Mouse (Mus musculus) erythroid progenitor cell, adult 5-6 weeks (primary cell): ENCODE results near the gene Bub3. TPM values are rescaled to one million over a fixed set of nuclear protein-coding genes. Genes with fewer than 3 reads are reported as not detected.

ENCODE experiments used
- ATAC-seq: replicated peaks from 2 replicates; pipeline ENCODE4 v1.8.0; 2016; ENCODE audit warnings: moderate number of reproducible peaks, mild to moderate bottlenecking, moderate TSS enrichment, inconsistent platforms; ENCODE audit not compliant: poor library complexity, low FRiP score, severe bottlenecking
- total RNA-seq, 2 experiments: library from RNA; stranded (forward) in 1 of 2; stranded (reverse) in 1 of 2; fragments of 150-400 nt in 1 of 2; fragments of 186-747, 209-891 nt in 1 of 2; gene quantifications; 2 replicates each; pipeline versions ENCODE4 v1.2.3 to v1.2.4; 2015 to 2017; ENCODE audit warnings: low replicate concordance in 2 of 2

The Bub3 gene
- total RNA-seq, 2 experiments from 2014 or later: 147 to 201 TPM

DNA sequence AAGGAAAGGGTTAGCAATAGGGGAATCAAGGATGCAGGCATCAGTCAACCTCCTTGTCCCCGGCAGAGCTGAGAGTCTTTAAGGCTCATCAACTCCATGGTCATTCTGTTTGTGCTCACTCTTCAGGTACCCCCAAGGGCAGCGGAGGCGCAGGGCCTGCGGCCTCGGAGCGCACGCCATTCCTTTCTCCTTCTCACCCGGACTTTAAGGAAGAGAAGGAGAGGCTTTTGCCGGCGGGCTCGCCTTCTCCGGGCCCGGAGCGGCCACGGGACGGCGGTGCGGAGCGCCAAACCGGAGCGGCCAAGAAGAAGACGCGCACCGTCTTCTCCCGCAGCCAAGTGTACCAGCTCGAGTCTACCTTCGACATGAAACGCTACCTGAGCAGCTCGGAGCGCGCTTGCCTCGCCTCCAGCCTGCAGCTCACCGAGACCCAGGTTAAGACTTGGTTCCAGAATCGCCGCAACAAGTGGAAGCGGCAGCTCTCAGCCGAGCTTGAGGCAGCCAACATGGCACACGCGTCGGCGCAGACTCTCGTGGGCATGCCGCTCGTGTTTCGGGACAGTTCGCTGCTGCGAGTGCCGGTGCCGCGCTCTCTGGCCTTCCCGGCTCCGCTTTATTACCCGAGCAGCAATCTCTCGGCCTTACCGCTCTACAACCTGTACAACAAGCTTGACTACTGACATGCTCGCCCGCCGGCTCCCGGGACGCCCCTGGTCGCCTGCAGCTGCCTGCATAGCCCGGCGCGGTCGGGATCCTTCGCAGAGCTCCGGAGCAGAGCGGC lies 4.5 kb upstream of the Bub3 start:
- no peak for ATAC-seq

DNA sequence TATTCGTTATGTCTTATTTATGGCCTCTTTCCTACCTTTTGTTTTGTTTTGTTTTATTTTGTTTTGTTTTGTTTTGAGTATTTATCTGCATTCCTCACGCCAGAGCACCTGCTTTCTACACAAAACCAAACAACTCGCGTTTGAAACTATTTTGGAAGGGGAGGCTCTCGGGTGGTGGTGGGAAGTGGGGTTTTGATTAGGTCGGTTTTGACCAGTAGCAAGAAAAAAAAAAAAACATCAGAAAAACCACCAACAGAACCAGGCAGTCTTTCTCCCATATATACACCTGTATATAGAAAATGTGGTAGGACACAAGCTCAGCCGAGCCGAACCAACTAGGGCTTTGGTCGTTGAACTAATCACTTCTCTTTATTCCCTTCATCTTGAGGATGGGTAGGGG lies 3.9 kb upstream of the Bub3 start:
- no peak for ATAC-seq

DNA sequence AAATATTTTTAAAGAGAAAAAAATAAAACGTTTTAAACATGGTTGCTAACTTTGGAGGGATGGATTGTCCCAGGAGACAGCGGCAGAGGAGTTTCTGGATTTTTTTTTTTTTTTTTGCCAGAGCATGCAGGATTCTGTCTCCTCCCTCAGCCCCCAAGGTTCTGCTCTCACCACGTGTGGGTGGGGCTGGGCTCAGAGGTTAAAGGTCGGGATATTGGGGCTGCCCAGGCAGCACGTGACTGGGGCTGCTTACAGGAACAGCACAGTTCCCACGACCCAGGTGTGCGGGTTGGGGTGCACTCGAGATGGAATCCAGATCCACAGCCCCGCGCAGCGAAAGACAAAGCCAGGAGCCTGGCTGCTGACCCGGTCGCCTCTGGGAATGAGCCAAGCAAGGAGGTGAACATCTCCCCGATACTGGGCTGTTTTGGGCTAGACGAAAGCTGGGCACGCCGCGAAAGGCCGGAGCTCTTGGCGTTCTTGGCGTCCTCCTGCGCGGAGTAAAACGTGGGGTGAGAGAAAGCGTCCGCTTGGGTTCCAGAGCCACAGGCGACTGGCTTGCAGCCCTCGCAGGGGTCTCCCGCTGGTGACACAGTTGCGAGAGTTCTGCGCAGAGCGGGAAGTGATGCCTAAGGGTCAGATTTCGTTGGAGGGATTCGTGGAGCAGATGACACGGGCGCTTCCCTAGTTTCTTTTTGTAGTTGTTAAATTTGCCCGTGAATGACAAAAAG lies 3.3 kb upstream of the Bub3 start:
- ATAC-seq: no peak

DNA sequence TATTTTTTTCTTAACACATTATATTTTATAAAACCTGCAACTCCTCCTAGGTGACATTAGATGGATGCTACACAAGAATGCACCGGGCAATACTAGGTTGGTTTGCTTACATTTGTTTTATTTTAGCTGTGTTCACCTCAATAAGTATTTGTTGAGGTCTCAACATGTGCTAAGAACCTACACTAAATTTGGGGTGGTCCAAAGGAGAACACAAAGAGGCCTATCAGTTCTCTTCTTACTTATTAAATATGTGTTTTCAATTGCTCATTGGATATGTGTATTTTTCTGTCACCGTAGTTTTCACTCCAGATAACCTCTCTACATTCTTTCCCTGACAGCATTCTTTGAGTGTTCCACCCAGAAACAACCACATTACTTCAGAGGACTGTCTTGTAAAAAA lies 2.3 kb upstream of the Bub3 start:
- ATAC-seq: no peak

DNA sequence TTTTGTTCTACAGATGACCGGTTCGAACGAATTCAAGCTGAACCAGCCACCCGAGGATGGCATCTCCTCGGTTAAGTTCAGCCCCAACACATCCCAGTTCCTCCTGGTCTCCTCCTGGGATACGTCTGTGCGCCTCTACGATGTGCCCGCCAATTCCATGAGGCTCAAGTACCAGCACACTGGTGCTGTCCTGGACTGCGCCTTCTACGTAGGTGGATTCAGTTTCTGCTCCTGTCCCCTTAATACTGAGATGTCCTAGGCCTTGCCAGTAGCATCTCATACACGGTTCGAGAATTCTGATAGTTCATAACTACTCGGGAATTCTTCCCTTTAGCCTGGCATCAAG lies 648 bp downstream of the Bub3 start:
- peak; percentile 65 for ATAC-seq

DNA sequence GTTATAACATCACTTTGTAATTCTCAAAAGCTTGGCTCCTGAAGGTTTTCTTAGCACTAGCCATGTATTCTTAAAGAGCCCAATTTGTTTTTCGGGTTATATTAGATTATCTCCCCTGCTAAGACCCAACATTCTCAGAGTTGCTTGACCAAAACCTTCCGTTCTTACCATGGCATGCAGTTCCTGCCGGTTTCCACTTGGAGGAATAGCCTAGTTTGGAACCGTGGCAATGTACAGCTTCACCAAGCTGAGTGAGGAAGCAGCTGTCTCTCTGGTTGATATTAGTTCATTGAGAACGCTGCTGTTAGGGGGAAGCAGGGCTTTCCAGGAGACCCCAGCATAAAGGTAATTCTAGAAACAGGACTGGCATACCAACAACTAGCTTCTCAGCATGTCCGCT lies 15.2 kb downstream of the Bub3 start:
- no peak for ATAC-seq

DNA sequence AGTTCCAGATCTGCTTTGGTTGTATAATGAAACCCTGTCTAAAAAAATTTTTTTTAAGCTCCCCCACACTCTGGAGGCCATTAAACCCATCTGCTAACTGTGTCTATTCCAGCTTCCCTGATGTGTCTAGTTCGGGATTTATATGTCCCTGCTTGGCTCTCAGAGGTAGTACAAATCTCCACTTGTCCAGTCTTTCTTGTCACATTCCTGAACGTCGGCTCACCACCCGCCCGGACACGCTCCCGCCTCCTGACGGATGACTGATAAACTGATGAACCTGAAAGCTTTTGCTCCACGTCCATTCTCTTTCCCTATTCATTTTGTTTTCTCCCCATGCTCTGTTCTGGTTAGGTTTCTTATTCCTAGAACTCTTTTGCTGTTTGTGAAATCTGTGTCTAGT lies 22.2 kb downstream of the Bub3 start:
- no peak for ATAC-seq

DNA sequence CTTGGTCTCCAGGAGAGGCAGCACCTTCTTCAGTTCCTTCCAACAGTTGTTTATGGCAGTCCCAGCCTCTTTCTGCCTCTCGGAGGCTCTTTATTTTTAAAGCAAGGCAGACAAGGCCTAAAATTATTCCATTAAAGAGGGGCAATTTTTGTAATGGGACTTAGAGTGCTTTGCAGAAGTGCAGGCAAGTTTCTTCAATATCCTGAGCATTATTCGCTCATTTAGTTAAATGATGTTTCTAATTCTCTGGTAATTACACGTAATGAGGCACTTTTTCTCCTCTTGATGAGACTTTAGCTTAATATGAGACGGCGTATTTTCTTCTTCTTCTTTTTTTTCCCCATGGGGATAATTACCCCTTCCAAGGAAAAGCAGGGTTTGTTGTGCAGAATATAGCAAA lies 25.5 kb downstream of the Bub3 start:
- ATAC-seq: no peak

DNA sequence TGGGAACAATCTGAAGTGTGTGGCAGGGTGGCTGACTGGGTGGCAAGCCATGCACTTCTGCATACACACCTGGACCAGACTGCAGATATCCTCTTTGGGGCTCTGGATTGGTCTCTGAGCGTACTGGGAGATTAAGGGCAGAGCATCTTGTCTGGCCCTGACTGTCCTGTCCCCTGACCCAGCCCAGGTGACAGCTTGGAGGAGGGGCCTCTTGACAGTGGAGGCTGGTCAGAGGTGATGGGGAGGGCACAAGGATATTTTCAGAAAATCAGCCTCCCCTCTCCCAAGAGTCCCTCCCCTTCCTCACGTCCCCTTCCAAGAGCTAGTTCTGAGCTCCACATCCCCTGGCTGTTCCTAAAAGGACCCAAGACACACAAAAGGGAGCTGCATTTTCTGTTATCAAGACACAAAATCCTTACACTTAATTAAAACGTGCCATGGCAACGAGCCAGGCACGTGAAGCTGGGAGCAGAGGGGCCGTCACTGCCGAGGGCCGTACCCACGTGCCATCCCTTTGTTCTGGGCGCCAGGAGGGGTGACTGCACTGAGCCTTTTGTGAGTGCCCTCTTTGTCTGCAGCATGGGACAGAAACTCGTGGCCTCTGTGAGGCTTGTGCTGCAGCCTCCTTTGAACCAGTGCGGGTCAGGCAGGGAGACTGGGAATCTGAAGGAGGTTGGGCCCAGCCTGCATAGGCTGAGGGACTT lies 37.9 kb downstream of the Bub3 start:
- no peak for ATAC-seq

DNA sequence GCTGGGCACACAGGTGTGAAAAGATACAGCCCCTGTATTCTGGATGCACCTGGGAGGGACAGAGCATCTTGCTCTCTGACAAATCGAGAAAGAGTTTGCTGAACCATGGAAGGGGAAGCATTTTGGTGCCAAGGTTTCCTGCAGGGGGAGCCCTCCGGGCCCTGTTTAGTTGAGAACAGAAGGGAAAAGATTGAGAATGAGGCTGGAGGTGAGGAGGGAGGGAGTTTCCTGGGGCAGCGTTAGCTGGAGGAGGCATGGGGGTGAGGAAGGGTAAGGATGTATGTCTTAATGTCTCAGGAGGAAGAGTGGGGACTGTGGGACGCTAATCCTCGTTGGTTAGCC lies 38.4 kb downstream of the Bub3 start:
- ATAC-seq: no peak

DNA sequence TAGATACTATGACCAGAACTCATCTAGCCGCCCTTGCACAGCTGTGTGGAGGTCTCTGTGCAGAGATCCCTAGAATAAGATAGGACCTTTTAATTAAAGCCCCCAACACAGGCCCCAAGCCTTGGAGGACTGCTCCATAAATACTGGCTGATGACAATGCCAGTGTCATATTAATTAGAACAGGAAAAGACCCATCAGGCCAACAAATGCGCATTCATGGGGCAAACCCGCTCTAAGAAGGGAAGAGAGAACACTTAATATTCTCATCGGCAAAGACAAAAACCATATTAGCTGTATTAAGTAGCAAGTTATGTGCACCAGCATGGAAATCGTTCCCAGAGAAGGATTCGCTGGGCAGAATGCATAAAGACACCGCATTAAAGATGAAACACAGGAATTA lies 42.1 kb downstream of the Bub3 start:
- ATAC-seq: no peak

DNA sequence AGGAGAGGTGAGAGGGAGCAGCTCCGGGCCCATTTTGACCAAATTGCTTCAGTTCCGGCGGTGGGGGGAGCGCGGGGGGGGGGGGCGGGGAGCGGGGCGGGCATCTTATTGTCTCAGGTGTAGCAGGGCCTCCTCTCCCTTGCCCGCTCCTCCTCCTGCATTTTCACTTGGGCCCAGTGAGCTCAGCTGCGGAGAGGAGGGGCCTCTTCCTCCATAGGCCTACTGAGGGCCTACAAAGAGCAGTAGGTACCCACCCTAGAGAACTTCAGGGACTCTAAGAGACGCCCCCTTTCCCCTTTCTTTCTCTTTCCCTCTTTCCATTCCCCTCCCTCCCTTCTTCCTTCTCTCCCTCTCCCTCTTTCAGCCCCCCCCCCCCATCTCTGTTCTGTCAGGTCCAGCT lies 43.2 kb downstream of the Bub3 start:
- ATAC-seq: no peak

DNA sequence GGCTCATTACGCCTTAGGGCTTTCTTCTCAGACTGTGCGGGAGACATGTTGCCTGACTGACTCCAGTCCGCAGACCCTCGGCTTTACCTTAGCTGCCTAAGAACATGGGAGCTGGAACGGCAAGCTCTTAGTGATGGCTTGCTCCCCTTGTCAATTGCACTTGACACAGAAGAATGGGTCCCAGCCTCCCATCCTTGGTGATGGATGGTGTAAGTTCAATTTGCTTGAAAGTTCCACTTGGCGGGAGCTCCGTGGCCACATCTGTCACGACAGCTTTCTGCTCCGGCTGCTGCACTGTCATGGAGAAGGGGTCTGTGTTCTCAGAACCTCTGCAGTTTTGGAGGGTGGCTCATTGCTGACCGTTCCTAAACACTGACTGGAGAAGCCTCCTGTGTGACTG lies 44.9 kb downstream of the Bub3 start:
- no peak for ATAC-seq

DNA sequence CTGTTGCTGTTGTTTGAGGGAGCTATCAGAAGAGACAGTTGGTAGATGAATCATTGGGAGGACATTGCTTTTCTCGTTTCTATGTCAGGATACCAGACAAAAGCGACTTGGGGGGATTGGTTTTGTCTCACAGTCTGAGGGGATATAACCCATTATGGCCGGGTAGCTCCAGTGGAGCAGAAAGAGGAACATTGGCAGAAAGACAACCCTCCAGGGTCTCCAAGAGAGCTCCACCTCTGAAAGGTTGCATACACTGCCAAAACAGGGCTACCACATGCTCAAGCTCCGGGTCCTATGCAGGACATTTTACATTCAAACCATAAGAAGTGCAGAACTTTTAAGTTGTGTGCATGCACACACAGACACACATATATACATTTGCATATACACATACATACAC lies 45.5 kb downstream of the Bub3 start:
- no peak for ATAC-seq

DNA sequence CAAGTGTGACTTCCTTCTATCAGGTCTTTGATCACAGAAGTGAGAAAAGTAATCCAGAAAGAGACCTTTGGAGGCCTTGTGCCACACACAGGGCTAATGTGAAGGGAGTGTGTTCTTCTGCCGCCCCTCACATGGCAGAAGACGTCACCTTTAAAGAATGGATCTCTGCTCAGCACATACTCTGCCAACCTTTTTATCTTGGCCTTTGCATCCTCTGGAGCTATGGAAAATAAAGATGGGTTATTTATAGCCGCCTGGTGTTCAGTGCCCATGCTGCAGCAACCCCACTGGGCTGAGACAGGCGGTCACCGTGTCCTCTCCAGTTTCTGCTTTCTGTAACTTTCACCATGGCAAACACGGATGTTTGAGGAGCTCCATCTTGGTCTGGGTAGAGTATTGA lies 48.0 kb downstream of the Bub3 start:
- no peak for ATAC-seq

DNA sequence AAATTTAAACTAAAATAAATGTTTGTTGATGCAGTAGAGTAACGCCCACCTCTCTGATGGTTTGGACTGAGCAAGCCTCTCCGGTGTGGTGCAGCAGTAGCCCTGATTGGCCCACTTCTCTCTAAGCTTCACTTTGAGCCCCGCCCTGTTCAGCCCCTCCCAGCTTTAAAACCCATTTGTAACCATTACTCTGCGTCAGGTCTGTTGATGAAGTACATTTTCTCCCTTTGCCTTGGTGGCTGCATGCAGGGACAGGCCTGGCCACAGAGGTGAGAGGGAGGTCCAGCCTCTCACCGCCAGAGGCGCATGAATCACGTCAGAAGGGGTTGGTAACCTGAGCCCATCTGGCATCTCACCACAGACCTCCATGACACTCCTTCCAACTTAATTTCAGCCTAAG lies 49.7 kb downstream of the Bub3 start:
- ATAC-seq: no peak

Other genes starting within 250 kb of the Bub3 start
- not detected in 2 replicates for gene Cuzd1, start 237.9 kb upstream of the Bub3 start, total RNA-seq (2015; ENCODE audit: low replicate concordance)
- not detected in 2 replicates for gene Cuzd1, start 237.9 kb upstream of the Bub3 start, total RNA-seq (2017; ENCODE audit: low replicate concordance)
- not detected in 2 replicates for gene Fam24b, start 230.7 kb upstream of the Bub3 start, total RNA-seq (2015; ENCODE audit: low replicate concordance)
- not detected in 2 replicates for gene Fam24b, start 230.7 kb upstream of the Bub3 start, total RNA-seq (2017; ENCODE audit: low replicate concordance)
- gene Fam24a, start 226.4 kb upstream of the Bub3 start, total RNA-seq (2015; ENCODE audit: low replicate concordance): not detected in 2 replicates
- gene Fam24a, start 226.4 kb upstream of the Bub3 start, total RNA-seq (2017; ENCODE audit: low replicate concordance): not detected in 2 replicates
- 4.3 and 9.2 TPM in 2 replicates for gene 2310057M21Rik, start 197.5 kb upstream of the Bub3 start, total RNA-seq (2015; ENCODE audit: low replicate concordance)
- 5.6 and 6.0 TPM in 2 replicates for gene 2310057M21Rik, start 197.5 kb upstream of the Bub3 start, total RNA-seq (2017; ENCODE audit: low replicate concordance)
- 3.6 and 15.9 TPM in 2 replicates for gene Pstk, start 189.1 kb upstream of the Bub3 start, total RNA-seq (2015; ENCODE audit: low replicate concordance)
- 3.3 and 4.5 TPM in 2 replicates for gene Pstk, start 189.1 kb upstream of the Bub3 start, total RNA-seq (2017; ENCODE audit: low replicate concordance)
- gene Ikzf5, start 149.7 kb upstream of the Bub3 start, total RNA-seq (2015; ENCODE audit: low replicate concordance): 53.3 and 72.9 TPM in 2 replicates
- 46.1 and 50.6 TPM in 2 replicates for gene Ikzf5, start 149.7 kb upstream of the Bub3 start, total RNA-seq (2017; ENCODE audit: low replicate concordance)
- 1.7 and 10.1 TPM in 2 replicates for gene Acadsb, start 149.6 kb upstream of the Bub3 start, total RNA-seq (2015; ENCODE audit: low replicate concordance)
- 12.9 and 18.9 TPM in 2 replicates for gene Acadsb, start 149.6 kb upstream of the Bub3 start, total RNA-seq (2017; ENCODE audit: low replicate concordance)
- gene Hmx3, start 17.4 kb upstream of the Bub3 start, total RNA-seq (2015; ENCODE audit: low replicate concordance): not detected in 2 replicates
- not detected in 2 replicates for gene Hmx3, start 17.4 kb upstream of the Bub3 start, total RNA-seq (2017; ENCODE audit: low replicate concordance)
- not detected in 2 replicates for gene Hmx2, start 11.4 kb upstream of the Bub3 start, total RNA-seq (2015; ENCODE audit: low replicate concordance)
- gene Hmx2, start 11.4 kb upstream of the Bub3 start, total RNA-seq (2017; ENCODE audit: low replicate concordance): not detected in 2 replicates